Mouse (Mus musculus) G1E (cell line): ENCODE data around the gene Kcnn3. TPM values are rescaled to one million over a fixed set of nuclear protein-coding genes. Genes with fewer than 3 reads are reported as not detected.

Experiments used
- ATAC-seq: 2 replicates; pipeline ENCODE4 v1.8.0; 2016; ENCODE audit warnings: mild to moderate bottlenecking; ENCODE audit not compliant: insufficient number of reproducible peaks, poor library complexity, low FRiP score, severe bottlenecking; ENCODE audit errors: extremely low read depth
- DNase-seq: peaks from one replicate; pipeline ENCODE4 v3.0.0; 2012; ENCODE audit warnings: low spot score
- H3K27me3 ChIP-seq: 2 replicates; pipeline ENCODE4 v1.6.1; 2012; ENCODE audit warnings: mild to moderate bottlenecking, low read length, inconsistent platforms; ENCODE audit not compliant: insufficient read depth
- H3K36me3 ChIP-seq: replicated peaks from 2 replicates; pipeline ENCODE3; 2012; ENCODE audit warnings: mild to moderate bottlenecking, inconsistent platforms
- H3K4me1 ChIP-seq: 2 replicates; pipeline ENCODE4 v1.6.1; 2012; ENCODE audit warnings: low read depth, low read length, inconsistent platforms, mixed read lengths; ENCODE audit not compliant: insufficient read depth
- H3K4me3 ChIP-seq: 2 replicates; pipeline ENCODE4 v1.5.1; 2012; ENCODE audit warnings: low read depth, mild to moderate bottlenecking, inconsistent platforms, low read length, moderate library complexity, mixed read lengths
- H3K9me3 ChIP-seq: replicated peaks from 2 replicates; pipeline ENCODE4 v1.6.1; 2012; ENCODE audit warnings: inconsistent platforms
- CTCF ChIP-seq: IDR thresholded peaks from 2 replicates; pipeline ENCODE4 v1.5.1; 2012; ENCODE audit warnings: low read depth, low read length, inconsistent platforms, mixed read lengths
- GATA1 ChIP-seq: IDR thresholded peaks from 2 replicates; pipeline ENCODE4 v1.6.1; 2012; ENCODE audit warnings: borderline replicate concordance, low read length, inconsistent platforms, mixed read lengths
- GATA2 ChIP-seq: IDR thresholded peaks from 2 replicates; pipeline ENCODE4 v1.6.1; 2012; ENCODE audit warnings: low read depth, low read length, inconsistent platforms, borderline replicate concordance
- POLR2AphosphoS5 ChIP-seq: IDR thresholded peaks from 2 replicates; pipeline ENCODE4 v1.6.1; 2012; ENCODE audit warnings: low read depth, low read length, inconsistent platforms; ENCODE audit not compliant: insufficient replicate concordance
- TAL1 ChIP-seq: conservative IDR thresholded peaks from 2 replicates; pipeline ENCODE4 v1.6.1; 2012; ENCODE audit warnings: low read depth, low read length, inconsistent platforms, mixed read lengths
- polyA plus RNA-seq: library from polyadenylated mRNA; stranded (reverse); fragments of >175 nt; gene quantifications from 2 replicates; pipeline ENCODE4 v1.2.3, GENCODE M21; 2012
- total RNA-seq, 2 experiments: library from RNA; stranded (forward) in 1 of 2; stranded (reverse) in 1 of 2; fragments of 200-1000 nt in 1 of 2; fragments of >200 nt in 1 of 2; fragmentation: Nextera tagmentation in 1 of 2; gene quantifications; 2 replicates each; pipeline ENCODE4 v1.2.3; 2014 to 2017

Kcnn3 gene
- total and polyA plus RNA-seq, 3 experiments = 0.16 TPM; not detected in 2

DNA sequence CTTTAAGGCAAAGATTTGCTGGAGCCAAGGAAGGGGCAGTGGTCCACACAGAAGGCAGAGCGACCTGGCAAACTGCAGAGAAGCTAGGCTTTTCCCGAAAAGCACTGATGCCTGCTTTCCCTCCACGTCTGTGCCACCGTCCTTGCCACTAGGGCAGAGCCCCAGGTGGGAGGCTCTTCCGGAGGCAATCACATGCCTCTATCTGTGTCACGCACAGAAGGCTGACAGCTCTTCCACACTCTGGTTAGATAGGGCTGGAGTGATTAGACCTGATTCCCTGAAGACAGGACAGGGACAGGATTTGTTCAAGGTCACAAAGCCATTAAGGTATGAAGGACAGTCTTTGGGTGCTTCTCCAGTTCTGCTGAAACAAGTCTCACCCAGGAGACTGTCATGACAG, 113.6 kb downstream of the Kcnn3 start:
- Histone ChIP-seq H3K4me3 (no peak overlapping the region), H3K4me1 (no peaks in the 10 kb centered on the region), H3K9me3 (no peaks in the 10 kb centered on the region), H3K36me3 (no peaks in the 10 kb centered on the region), H3K27me3 (peaks cover 2% of the 10 kb centered on the region; the same call in 1 of the 2 replicates)
- ATAC-seq (no peak), DNase-seq (no peak)
- TF ChIP-seq CTCF = no peak
- no peak for TF ChIP-seq GATA1
- no peak for TF ChIP-seq POLR2AphosphoS5
- no peak for TF ChIP-seq GATA2
- no peak for TF ChIP-seq TAL1

DNA sequence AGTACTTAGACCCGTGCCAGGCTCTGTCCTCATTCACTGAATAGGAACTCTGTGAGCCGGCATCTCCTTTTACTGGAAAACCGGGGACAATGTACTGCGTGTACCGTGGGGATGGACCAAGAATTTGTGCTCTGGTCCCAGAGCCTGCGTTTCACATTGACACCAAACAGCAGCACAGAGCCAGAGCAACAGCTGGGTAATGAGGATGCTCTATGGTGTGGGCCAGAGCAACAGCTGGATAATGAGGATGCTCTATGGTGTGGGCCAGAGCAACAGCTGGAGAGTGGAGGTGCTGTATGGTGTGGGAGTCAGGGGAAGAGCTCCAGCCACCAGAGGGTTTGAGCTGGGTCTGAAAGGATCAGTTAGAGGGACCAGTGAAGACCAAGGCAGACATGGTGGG, 114.0 kb downstream of the Kcnn3 start:
- Histone ChIP-seq H3K36me3 (no peaks in the 10 kb centered on the region), H3K4me3 (no peak overlapping the region), H3K4me1 (no peaks in the 10 kb centered on the region), H3K27me3 (peaks cover 2% of the 10 kb centered on the region; the same call in 1 of the 2 replicates), H3K9me3 (no peaks in the 10 kb centered on the region)
- DNase-seq = no peak
- no peak for ATAC-seq
- no peak for TF ChIP-seq GATA2
- TF ChIP-seq POLR2AphosphoS5 = no peak
- TF ChIP-seq CTCF = no peak
- no peak for TF ChIP-seq TAL1
- TF ChIP-seq GATA1 = no peak

DNA sequence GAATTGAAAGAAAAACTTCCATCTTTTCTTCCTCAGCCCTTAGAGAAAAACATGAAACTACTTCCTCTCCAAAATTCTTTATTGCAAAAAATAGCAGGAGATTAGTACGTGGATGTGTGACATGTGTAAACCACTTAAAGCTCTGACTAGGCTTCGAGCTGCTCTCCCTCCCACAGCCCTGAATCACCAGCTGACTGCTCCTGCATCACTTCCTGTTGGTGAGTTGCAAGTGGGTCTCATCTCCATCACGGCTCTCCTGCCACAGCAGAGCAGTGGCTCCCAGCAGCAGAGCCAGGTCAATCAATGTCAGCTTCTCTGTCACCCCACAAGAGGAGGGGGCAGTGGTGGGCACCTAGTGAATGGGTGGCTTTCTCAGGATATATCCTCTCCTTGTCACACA, 120.8 kb downstream of the Kcnn3 start:
- ATAC-seq = no peak
- TF ChIP-seq CTCF (no peak), GATA1 (no peak), POLR2AphosphoS5 (no peak), GATA2 (no peak), TAL1 (no peak)
- H3K27me3 ChIP-seq = peaks cover 8% of the 10 kb centered on the region; the same call in 1 of the 2 replicates
- no peaks in the 10 kb centered on the region for H3K4me1 ChIP-seq
- no peaks in the 10 kb centered on the region for H3K9me3 ChIP-seq
- no peak overlapping the region for H3K4me3 ChIP-seq
- DNase-seq = no peak
- H3K36me3 ChIP-seq = no peaks in the 10 kb centered on the region

GRCm38 (mm10) chr3:89643391-89643790, 123.4 kb downstream of the Kcnn3 start:
- ATAC-seq = no peak
- DNase-seq = no peak

GRCm38 (mm10) chr3:89646813-89647255, 126.9 kb downstream of the Kcnn3 start:
- no peak for DNase-seq
- peaks cover 5% of the 10 kb centered on the region; the same call in 1 of the 2 replicates for H3K27me3 ChIP-seq
- H3K4me1 ChIP-seq = no peaks in the 10 kb centered on the region
- TF ChIP-seq TAL1 = no peak
- no peak for TF ChIP-seq CTCF
- H3K4me3 ChIP-seq = no peak overlapping the region
- no peaks in the 10 kb centered on the region for H3K36me3 ChIP-seq
- no peak for ATAC-seq
- H3K9me3 ChIP-seq = no peaks in the 10 kb centered on the region

More at GRCm38 (mm10) chr3:89643391-89643790, 123.4 kb downstream of the Kcnn3 start:
- no peaks in the 10 kb centered on the region for H3K9me3 ChIP-seq
- H3K4me1 ChIP-seq = no peaks in the 10 kb centered on the region
- no peak overlapping the region for H3K4me3 ChIP-seq
- TF ChIP-seq CTCF (no peak), GATA1 (no peak), TAL1 (no peak), GATA2 (no peak), POLR2AphosphoS5 (no peak)
- H3K36me3 ChIP-seq = no peaks in the 10 kb centered on the region
- peaks cover 8% of the 10 kb centered on the region; the same call in 1 of the 2 replicates for H3K27me3 ChIP-seq

GRCm38 (mm10) chr3:89647268-89647874, 127.4 kb downstream of the Kcnn3 start:
- no peak for ATAC-seq

More at GRCm38 (mm10) chr3:89647268-89647874, 127.4 kb downstream of the Kcnn3 start:
- no peaks in the 10 kb centered on the region for H3K9me3 ChIP-seq
- no peak overlapping the region for H3K4me3 ChIP-seq
- peaks cover 6% of the 10 kb centered on the region; the same call in 1 of the 2 replicates for H3K27me3 ChIP-seq
- DNase-seq = no peak
- no peaks in the 10 kb centered on the region for H3K36me3 ChIP-seq
- TF ChIP-seq TAL1 (no peak), GATA1 (no peak), CTCF (no peak), GATA2 (no peak), POLR2AphosphoS5 (no peak)
- H3K4me1 ChIP-seq = no peaks in the 10 kb centered on the region
